Mouse (Mus musculus) testis, adult 2 months (tissue): ENCODE results near the gene Hps4. TPM values are rescaled to one million over a fixed set of nuclear protein-coding genes. Genes with fewer than 3 reads are reported as not detected.

Experiments used
- H3K27ac ChIP-seq: fragments of 200-500 bp; 2 replicates; pipeline ENCODE4 v1.5.1; 2012; ENCODE audit warnings: low read depth, low read length; ENCODE audit not compliant: control insufficient read depth, insufficient read depth
- H3K27me3 ChIP-seq: fragments of 200-500 bp; 2 replicates; pipeline ENCODE4 v1.6.1; 2012; ENCODE audit warnings: mild to moderate bottlenecking, low read length, moderate library complexity; ENCODE audit not compliant: control insufficient read depth, insufficient read depth
- H3K36me3 ChIP-seq: fragments of 200-500 bp; 2 replicates; pipeline ENCODE4 v1.6.1; 2012; ENCODE audit warnings: mild to moderate bottlenecking, low read length; ENCODE audit not compliant: control insufficient read depth, insufficient read depth
- H3K4me1 ChIP-seq: fragments of 200-500 bp; 2 replicates; pipeline ENCODE4 v1.6.1; 2012; ENCODE audit warnings: low read length; ENCODE audit not compliant: control insufficient read depth, insufficient read depth
- H3K4me3 ChIP-seq: fragments of 200-500 bp; 2 replicates; pipeline ENCODE4 v1.5.1; 2012; ENCODE audit warnings: low read depth, mild to moderate bottlenecking, low read length, moderate library complexity, mixed read lengths; ENCODE audit not compliant: control insufficient read depth
- CTCF ChIP-seq: fragments of 200-500 bp; IDR thresholded peaks from 2 replicates; pipeline ENCODE4 v1.5.1; 2012; ENCODE audit warnings: low read depth, mild to moderate bottlenecking, inconsistent platforms, low read length, moderate library complexity; ENCODE audit not compliant: control insufficient read depth, insufficient read depth, insufficient replicate concordance
- POLR2A ChIP-seq: fragments of 200-500 bp; IDR thresholded peaks from 2 replicates; pipeline ENCODE4 v1.6.1; 2012; ENCODE audit warnings: low read depth, mild to moderate bottlenecking, inconsistent platforms, low read length, moderate library complexity; ENCODE audit not compliant: control insufficient read depth
- polyA plus RNA-seq: library from polyadenylated mRNA; depleted of rRNA; stranded (reverse); fragments of >200 nt; gene quantifications from 2 replicates; pipeline ENCODE4 v1.2.3, GENCODE M21; 2012

Hps4 gene
- polyA plus RNA-seq, 1 experiment: 64.6 TPM

DNA sequence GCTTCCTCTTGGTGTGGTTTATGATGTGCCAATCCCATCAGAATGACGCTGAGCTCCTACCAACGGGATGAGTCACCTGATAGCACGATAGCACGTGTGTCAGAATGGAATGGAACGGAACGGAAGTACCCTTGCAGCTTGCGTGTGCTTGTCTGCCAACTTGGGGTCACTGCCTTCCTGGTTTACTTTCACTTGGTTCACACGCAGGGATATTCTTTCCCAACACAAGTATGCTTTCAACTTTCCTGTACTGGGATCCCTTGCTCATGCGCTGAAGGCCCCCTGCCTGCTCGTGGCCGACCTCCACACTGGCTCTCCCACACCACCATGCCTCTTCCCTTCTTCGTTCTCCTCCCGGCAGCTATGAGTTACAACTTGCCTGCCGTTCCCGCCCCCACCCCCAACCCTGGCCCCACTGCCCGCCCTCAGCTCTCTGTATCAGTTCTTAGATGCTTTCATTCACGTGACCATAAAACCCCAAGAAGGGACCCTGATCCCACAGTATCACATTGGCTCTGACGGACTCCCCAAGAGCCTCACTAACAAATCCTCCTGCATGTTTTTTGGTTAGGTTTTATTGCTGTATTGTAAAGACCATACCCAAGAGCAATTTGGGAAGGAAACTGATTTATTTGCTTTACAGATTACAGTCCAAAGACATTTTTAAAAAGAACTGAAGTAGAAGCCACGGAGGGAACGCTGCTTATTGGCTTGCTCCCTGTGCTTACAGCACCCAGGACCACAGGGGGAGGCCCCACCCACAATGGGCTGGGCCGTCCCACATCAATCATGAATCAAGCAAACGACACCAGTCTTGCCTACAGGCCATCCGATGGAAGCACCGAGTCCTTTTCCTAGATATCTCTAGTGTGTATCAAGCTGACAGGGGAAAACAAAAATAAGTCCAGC lies 18.0 kb upstream of the Hps4 start:
- H3K36me3 ChIP-seq: peaks cover 2% of the 10 kb centered on the region
- H3K4me3 ChIP-seq: peak overlapping the region; percentile 98
- H3K27me3 ChIP-seq: no peaks in the 10 kb centered on the region
- peaks cover 15% of the 10 kb centered on the region for H3K4me1 ChIP-seq
- H3K27ac ChIP-seq: peak overlapping the region; percentile 71; the same call in 1 of the 2 replicates
- TF ChIP-seq POLR2A (no peak; the same call in 1 of the 2 replicates), CTCF (no peak)

DNA sequence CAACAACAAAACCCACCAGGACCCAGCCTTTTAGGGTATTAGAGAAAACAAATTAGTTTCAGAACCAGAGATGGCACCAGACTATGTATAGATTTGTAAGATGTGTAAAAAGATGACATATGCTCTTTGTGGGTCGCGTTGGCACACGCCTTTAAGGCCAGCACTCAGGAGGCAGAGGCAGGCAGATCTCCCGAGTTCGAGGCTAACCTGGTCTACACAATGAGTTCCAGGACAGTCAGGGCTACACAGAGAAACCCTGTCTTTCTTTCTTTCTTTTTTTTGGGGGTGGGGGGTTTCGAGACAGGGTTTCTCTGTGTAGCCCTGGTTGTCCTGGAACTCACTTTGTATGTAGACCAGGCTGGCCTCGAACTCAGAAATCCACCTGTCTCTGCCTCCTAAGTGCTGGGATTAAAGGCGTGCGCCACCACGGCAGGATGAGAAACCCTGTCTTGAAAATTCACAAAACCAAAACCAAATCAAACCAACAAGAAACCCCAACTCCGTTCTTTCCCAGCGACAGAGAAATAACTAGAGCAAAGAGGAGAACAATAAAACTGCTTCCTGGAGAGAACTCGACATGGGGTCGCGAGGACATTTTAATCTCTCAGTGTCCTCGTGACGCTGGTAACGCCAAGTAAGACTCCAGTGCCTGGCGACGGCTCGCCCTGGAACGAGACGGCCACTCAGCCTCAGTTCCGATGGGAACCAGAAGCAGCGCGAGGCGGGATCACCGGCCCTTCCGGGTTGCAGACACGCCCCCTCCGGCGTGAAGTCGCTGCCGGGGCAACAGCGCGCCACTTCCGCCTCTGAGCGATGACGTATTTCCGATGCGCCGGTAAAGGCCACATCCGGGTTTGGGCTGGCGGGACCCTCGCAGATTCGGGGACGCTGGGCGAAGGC lies 17.1 kb upstream of the Hps4 start, which contains the start of gene Tfip11:
Gene Tfip11 (plus strand): TSS at position 813 of the 900 bp plus-strand sequence.
- TF ChIP-seq POLR2A (peak; percentile 83), CTCF (no peak)
- Histone ChIP-seq H3K27me3 (no peaks in the 10 kb centered on the region), H3K4me1 (peaks cover 15% of the 10 kb centered on the region), H3K27ac (peak within 1 kb of the TSS; percentile 69), H3K4me3 (peak within 1 kb of the TSS; percentile 98), H3K36me3 (peaks cover 3% of the 10 kb centered on the region)

DNA sequence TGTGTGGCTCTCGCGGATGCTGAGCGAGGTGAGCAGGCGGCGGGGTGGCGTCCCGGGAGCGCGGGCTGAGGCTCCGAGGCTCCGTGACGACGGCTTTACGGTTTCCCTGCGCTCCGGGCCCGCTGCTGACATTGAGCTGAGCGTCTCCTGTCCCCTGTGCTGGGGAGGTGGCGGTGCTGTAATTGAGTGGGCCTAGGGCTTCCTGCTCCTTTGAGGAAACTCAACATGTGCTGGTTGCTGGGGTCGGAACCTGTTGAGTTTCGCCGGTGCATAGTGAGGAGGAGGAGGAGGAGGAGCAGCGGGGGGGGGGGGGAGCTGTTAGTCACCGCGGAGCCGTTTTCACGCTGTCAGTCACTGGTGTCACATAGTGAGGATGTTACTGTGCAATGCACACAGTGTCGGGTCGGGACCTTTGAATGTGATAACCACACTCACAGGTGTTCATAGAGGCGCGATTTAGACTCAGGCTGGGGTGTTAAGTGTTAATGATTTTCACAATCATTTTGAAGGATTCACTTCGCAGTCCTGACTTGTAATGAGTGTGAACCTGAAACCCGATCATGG lies 16.4 kb upstream of the Hps4 start:
- Histone ChIP-seq H3K36me3 (peaks cover 6% of the 10 kb centered on the region), H3K27ac (peak overlapping the region; percentile 59), H3K27me3 (no peaks in the 10 kb centered on the region), H3K4me3 (peak overlapping the region; percentile 98), H3K4me1 (peaks cover 15% of the 10 kb centered on the region)
- TF ChIP-seq POLR2A (no peak), CTCF (no peak)

DNA sequence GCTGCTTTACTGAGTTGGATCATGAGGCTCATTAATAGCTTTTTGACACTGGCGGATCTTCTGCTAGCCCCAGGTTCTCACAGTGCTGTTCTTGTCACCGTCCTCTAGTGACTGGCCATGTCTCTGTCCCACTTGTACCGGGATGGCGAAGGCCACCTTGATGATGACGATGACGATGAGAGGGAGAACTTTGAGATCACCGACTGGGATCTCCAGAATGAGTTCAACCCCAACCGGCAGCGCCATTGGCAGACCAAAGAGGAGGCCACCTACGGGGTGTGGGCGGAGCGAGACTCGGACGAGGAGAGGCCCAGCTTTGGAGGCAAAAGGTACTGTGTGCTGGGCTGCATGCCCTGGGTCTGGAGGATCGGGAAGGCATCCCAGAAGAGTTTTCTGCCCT lies 15.0 kb upstream of the Hps4 start:
- no peak for TF ChIP-seq POLR2A
- no peak for TF ChIP-seq CTCF
- H3K4me3 ChIP-seq: no peak overlapping the region
- H3K27ac ChIP-seq: no peak overlapping the region
- peaks cover 15% of the 10 kb centered on the region for H3K4me1 ChIP-seq
- peaks cover 9% of the 10 kb centered on the region for H3K36me3 ChIP-seq
- H3K27me3 ChIP-seq: no peaks in the 10 kb centered on the region

DNA sequence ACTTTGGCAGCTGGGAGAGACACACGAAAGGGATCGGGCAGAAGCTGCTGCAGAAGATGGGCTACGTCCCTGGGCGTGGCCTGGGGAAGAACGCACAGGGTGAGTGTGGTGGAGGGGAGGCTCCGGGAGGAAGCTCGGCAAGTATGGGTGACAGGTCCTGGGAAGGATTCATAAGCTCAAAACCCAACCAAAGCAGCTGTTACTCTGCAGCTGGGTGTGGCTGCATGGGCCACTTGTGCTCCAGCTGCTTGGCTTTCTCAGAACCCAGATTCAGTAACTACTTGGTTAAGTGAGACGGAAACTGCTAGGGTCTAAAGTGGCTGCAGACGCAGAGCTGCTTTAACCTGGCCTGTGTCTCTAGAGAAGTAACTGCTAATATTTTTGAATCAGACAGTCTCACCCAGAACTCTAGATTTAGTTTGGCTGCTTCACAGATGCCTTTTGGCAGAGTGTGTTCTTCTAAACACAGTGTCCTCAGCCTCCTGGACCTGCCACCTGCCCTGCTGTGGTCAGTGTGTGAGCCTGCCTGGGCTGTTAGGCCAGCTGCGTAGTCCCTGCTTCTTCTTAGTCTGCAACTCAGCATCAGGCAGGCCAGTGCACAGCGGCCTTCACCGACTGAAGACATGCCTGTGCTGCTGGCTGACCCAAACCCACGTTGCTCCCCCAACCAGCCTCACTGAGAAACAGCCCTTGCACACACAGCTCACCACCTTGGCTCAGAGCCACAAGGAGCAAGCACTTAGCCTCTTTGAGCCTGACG lies 12.9 kb upstream of the Hps4 start:
- H3K4me1 ChIP-seq: peaks cover 8% of the 10 kb centered on the region
- no peak overlapping the region for H3K27ac ChIP-seq
- no peak overlapping the region for H3K4me3 ChIP-seq
- peaks cover 9% of the 10 kb centered on the region for H3K36me3 ChIP-seq
- no peak for TF ChIP-seq CTCF
- no peak for TF ChIP-seq POLR2A
- H3K27me3 ChIP-seq: no peaks in the 10 kb centered on the region

DNA sequence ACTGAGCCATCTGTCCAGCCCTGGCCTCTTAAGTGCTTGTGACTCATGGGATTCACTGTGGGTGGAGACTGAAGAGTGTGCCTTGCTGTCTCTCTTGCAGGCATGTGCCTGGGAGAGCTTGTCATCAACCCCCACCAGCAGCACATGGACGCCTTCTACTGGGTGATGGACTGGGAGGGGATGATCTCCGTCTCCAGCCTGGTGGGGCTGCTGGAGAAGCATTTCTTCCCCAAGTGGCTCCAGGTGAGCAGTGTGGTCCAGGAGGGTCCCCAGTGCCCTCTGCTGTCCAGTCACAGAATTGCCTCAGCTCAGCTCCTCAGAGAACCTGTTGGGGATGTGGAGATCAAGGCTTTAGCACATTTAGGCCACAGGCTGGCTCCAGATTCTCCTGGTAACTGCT lies 7.4 kb upstream of the Hps4 start:
- H3K27me3 ChIP-seq: no peaks in the 10 kb centered on the region
- H3K4me1 ChIP-seq: no peaks in the 10 kb centered on the region
- H3K27ac ChIP-seq: no peak overlapping the region
- H3K36me3 ChIP-seq: peaks cover 6% of the 10 kb centered on the region
- no peak overlapping the region for H3K4me3 ChIP-seq
- TF ChIP-seq POLR2A (no peak), CTCF (peak; percentile 63; the same call in 1 of the 2 replicates)
